Mouse (Mus musculus) hindbrain, postnatal 0 days (tissue): ENCODE data around the gene Vwa8. TPM values are rescaled to one million over a fixed set of nuclear protein-coding genes. Genes with fewer than 3 reads are reported as not detected.

Experiments used
- ATAC-seq: fragments of 200-750 bp; cut with Nextera tagmentation; 2 replicates; pipeline ENCODE4 v1.8.0; 2017; ENCODE audit warnings: mild to moderate bottlenecking, moderate TSS enrichment, moderate library complexity
- DNase-seq: peaks from one replicate; pipeline ENCODE4 v3.0.0-alpha.2; 2015; ENCODE audit warnings: low spot score
- H3K27ac ChIP-seq: fragments of 300-500 bp; sonication (generic); 2 replicates; pipeline ENCODE4 v1.5.1; 2014; ENCODE audit warnings: mild to moderate bottlenecking
- H3K27me3 ChIP-seq: fragments of 300-500 bp; sonication (generic); 2 replicates; pipeline ENCODE4 v1.6.1; 2014; ENCODE audit warnings: low read length, mixed read lengths; ENCODE audit not compliant: insufficient read depth
- H3K36me3 ChIP-seq: fragments of 300-500 bp; sonication (generic); 2 replicates; pipeline ENCODE4 v1.6.1; 2014; ENCODE audit warnings: low read length, mixed read lengths; ENCODE audit not compliant: insufficient read depth
- H3K4me1 ChIP-seq: fragments of 300-500 bp; sonication (generic); 2 replicates; pipeline ENCODE4 v1.6.1; 2014; ENCODE audit warnings: antibody characterized with exemption, low read length, mixed read lengths; ENCODE audit not compliant: insufficient read depth
- H3K4me2 ChIP-seq: fragments of 300-500 bp; sonication (generic); 2 replicates; pipeline ENCODE4 v1.6.1; 2014; ENCODE audit warnings: low read depth, mild to moderate bottlenecking, low read length, moderate library complexity, mixed read lengths
- H3K4me3 ChIP-seq: fragments of 300-500 bp; sonication (generic); 2 replicates; pipeline ENCODE4 v1.5.1; 2014; ENCODE audit warnings: low read length
- H3K9ac ChIP-seq: fragments of 300-500 bp; sonication (generic); replicated peaks from 2 replicates; pipeline ENCODE4 v1.6.1; 2014; ENCODE audit warnings: mild to moderate bottlenecking, low read length, moderate library complexity, mixed read lengths
- H3K9me3 ChIP-seq: fragments of 300-500 bp; sonication (generic); 2 replicates; pipeline ENCODE4 v1.6.1; 2016; ENCODE audit warnings: low read length, mixed read lengths
- CTCF ChIP-seq: IDR thresholded peaks from 2 replicates; pipeline ENCODE4 v1.5.1; 2016; ENCODE audit warnings: antibody characterized with exemption, control low read depth, low read depth
- WGBS: fragments of 180-500 bp; shearing (Covaris S2); extraction: QIAGEN DNeasy Blood & Tissue Kit; methylation state at CpG from one replicate; pipeline ENCODE4 v1.1.7; 2014; 5-methylcytosine and 5-hydroxymethylcytosine counted together
- polyA plus RNA-seq: library from polyadenylated mRNA; unstranded; fragments of >200 nt; fragmentation: Nextera tagmentation; extraction: Ambion mirVana; gene quantifications from 2 replicates; pipeline ENCODE4 v1.2.1, GENCODE M21; 2015
- total RNA-seq: library from RNA; depleted of rRNA; stranded (reverse); fragments of >200 nt; gene quantifications from 2 replicates; pipeline ENCODE4 v1.2.3, GENCODE M21; 2014

Gene Vwa8
- total and polyA plus RNA-seq, 2 experiments from 2014 or later = 9.6 to 20.8 TPM

DNA sequence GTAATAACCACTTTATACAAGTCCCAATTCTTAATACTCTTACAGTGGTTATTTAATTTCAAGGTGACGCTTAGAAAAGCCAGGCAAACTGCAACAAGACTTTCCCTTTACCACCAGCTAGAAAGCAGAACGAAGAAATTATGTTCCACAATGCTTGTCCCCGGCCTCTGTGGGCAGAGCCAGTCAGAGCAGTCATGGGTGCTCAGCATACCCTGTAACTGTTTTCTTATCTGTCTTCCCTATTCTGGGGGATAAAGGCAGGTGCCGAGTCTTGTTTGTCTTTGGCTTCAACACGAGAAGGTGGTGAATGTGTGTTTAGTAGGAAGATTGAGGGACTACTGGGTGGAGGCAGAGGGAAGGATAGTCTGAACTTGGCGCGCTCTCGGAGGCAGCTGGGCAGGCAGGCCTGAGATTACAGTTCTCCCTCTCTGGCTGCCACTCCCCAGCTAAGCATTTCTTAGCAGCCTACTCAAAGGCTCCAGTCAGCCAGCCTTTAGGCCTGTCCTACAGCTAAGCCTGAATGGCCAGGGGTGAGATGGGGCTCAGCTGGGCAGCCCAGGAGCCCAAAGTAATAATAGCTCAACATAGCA is 365.9 kb downstream of the Vwa8 start:
- Histone ChIP-seq H3K4me3 (no peak overlapping the region), H3K27ac (no peak overlapping the region), H3K4me2 (no peak overlapping the region), H3K36me3 (no peaks in the 10 kb centered on the region), H3K27me3 (no peaks in the 10 kb centered on the region), H3K4me1 (no peaks in the 10 kb centered on the region), H3K9ac (no peak overlapping the region), H3K9me3 (no peaks in the 10 kb centered on the region)
- TF ChIP-seq CTCF = no peak
- no peak for ATAC-seq
- 81% methylated on average over 8 of the region's 8 CpGs for WGBS
- DNase-seq = no peak

- Histone ChIP-seq H3K9me3 (no peaks in the 10 kb centered on the region), H3K4me2 (no peak overlapping the region), H3K27ac (no peak overlapping the region), H3K9ac (no peak overlapping the region), H3K36me3 (no peaks in the 10 kb centered on the region), H3K4me3 (no peak overlapping the region), H3K4me1 (no peaks in the 10 kb centered on the region), H3K27me3 (no peaks in the 10 kb centered on the region)
- 83% methylated on average over 2 of the region's 2 CpGs for WGBS
- ATAC-seq = no peak
- no peak for DNase-seq
- TF ChIP-seq CTCF = no peak
Measured at GRCm38 (mm10) chr14:79216366-79216765, 367.5 kb downstream of the Vwa8 start.

DNA sequence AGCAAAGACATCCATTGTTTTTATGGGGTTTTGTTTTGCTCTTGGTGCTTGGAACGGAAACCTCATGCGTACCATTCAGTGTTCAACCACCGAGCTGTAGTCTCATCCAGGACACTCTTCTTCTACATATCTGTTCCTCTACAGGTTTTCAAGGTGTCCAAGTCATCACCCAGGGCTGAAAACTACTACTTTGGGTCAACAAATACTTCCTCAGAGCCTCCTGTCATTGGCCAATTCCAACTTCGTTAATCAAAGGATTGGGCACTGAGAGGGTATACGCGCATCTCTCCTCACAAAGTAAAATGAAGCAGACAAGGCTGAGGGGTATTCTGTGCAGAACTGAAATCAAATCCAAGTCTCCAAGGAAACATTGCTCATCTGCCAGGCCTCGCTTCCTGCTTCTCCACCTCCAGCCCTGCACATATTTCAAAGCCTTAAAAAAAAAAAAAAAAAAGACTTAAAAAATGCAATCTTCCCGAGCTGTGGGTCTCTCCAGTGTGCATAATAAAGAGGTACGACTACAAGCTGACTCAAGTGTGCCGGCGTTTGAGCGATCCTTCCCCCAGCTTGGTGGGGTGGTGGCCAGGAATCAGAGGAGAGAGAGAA is 374.7 kb downstream of the Vwa8 start:
- H3K4me3 ChIP-seq = no peak overlapping the region
- no peaks in the 10 kb centered on the region for H3K4me1 ChIP-seq
- H3K9ac ChIP-seq = no peak overlapping the region
- H3K27me3 ChIP-seq = no peaks in the 10 kb centered on the region
- no peak for ATAC-seq
- no peak for TF ChIP-seq CTCF
- no peak overlapping the region for H3K4me2 ChIP-seq
- 60% methylated on average over 12 of the region's 12 CpGs for WGBS
- no peaks in the 10 kb centered on the region for H3K36me3 ChIP-seq
- no peak for DNase-seq
- no peaks in the 10 kb centered on the region for H3K9me3 ChIP-seq
- no peak overlapping the region for H3K27ac ChIP-seq

DNA sequence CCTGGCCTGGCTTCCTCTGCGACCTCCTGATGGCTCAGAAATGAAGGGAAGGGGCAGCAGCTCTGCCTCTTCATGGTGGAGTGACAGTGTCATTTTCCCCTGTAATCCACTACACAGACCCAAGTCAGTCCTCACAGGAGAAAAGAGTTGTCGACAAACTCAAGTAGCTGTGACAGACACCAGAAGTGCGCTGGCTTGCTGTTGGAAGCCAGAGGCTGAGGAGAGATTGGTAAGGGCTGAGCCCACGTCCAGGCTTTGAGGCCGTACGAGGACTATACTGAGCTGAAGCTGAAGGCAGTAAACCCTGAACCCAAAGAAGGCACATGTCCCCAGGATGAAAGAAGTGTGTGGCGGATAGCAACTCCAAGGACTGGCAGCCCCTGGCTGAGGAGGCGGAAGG is 376.6 kb downstream of the Vwa8 start:
- H3K4me3 ChIP-seq = no peak overlapping the region
- 86% methylated on average over 8 of the region's 8 CpGs for WGBS
- H3K36me3 ChIP-seq = no peaks in the 10 kb centered on the region
- no peak overlapping the region for H3K9ac ChIP-seq
- no peaks in the 10 kb centered on the region for H3K4me1 ChIP-seq
- no peak overlapping the region for H3K4me2 ChIP-seq
- no peaks in the 10 kb centered on the region for H3K27me3 ChIP-seq
- no peaks in the 10 kb centered on the region for H3K9me3 ChIP-seq
- ATAC-seq (no peak), DNase-seq (no peak)
- no peak for TF ChIP-seq CTCF
- H3K27ac ChIP-seq = no peak overlapping the region

DNA sequence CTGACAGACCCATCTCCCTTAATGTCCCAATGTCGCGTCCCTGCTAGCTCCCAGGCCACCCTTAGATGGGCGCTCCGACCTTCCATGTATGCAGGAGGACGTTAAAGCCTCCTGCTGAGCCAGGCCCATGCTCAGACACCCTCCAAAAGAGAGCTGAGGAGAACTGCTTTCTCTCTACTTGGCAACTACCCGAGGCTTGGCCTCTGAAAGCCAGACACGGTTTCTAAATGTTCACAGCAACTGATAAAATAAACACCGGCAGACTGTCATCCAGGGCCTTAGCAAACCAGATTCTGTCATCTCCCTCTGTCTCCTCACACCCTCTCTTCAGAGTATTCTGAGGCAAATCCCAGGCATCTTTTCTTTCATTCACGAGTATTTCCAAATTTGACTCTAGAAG is 377.2 kb downstream of the Vwa8 start:
- Histone ChIP-seq H3K27ac (no peak overlapping the region), H3K36me3 (no peaks in the 10 kb centered on the region), H3K9ac (no peak overlapping the region), H3K4me1 (no peaks in the 10 kb centered on the region), H3K27me3 (no peaks in the 10 kb centered on the region), H3K9me3 (no peaks in the 10 kb centered on the region), H3K4me2 (no peak overlapping the region), H3K4me3 (no peak overlapping the region)
- DNase-seq (no peak), ATAC-seq (no peak)
- TF ChIP-seq CTCF = no peak
- 78% methylated on average over 9 of the region's 9 CpGs for WGBS

- Histone ChIP-seq H3K27ac (no peak overlapping the region), H3K27me3 (no peaks in the 10 kb centered on the region), H3K4me1 (no peaks in the 10 kb centered on the region), H3K9ac (no peak overlapping the region), H3K4me2 (no peak overlapping the region), H3K4me3 (no peak overlapping the region), H3K9me3 (no peaks in the 10 kb centered on the region), H3K36me3 (no peaks in the 10 kb centered on the region)
- DNase-seq (no peak), ATAC-seq (no peak)
- WGBS = 89% methylated on average over 6 of the region's 6 CpGs
- no peak for TF ChIP-seq CTCF
Measured at GRCm38 (mm10) chr14:79226741-79227140, 377.9 kb downstream of the Vwa8 start.

GRCm38 (mm10) chr14:79227955-79228354 is 379.1 kb downstream of the Vwa8 start:
- Histone ChIP-seq H3K4me3 (no peak overlapping the region), H3K27me3 (no peaks in the 10 kb centered on the region), H3K9ac (no peak overlapping the region), H3K4me2 (no peak overlapping the region), H3K4me1 (no peaks in the 10 kb centered on the region), H3K9me3 (no peaks in the 10 kb centered on the region), H3K27ac (no peak overlapping the region), H3K36me3 (no peaks in the 10 kb centered on the region)
- TF ChIP-seq CTCF = no peak
- 71% methylated on average over 4 of the region's 4 CpGs for WGBS
- ATAC-seq = no peak
- DNase-seq = no peak
